Mouse (Mus musculus) intestine, embryonic 15.5 days (tissue): ENCODE measurements around the gene Kcnh2. TPM values are rescaled to one million over a fixed set of nuclear protein-coding genes. Genes with fewer than 3 reads are reported as not detected.

ENCODE experiments used
- ATAC-seq: fragments of 200-750 bp; cut with Nextera tagmentation; 2 replicates; pipeline ENCODE4 v1.8.0; 2017; ENCODE audit warnings: moderate TSS enrichment, moderate library complexity
- H3K27ac ChIP-seq: fragments of 300-500 bp; sonication (generic); 2 replicates; pipeline ENCODE4 v1.5.1; 2015; ENCODE audit warnings: mild to moderate bottlenecking, inconsistent platforms
- H3K27me3 ChIP-seq: fragments of 300-500 bp; sonication (generic); replicated peaks from 2 replicates; pipeline ENCODE4 v1.6.1; 2015; ENCODE audit warnings: inconsistent platforms
- H3K36me3 ChIP-seq: fragments of 300-500 bp; sonication (generic); 2 replicates; pipeline ENCODE4 v1.6.1; 2015; ENCODE audit warnings: inconsistent platforms
- H3K4me1 ChIP-seq: fragments of 300-500 bp; sonication (generic); replicated peaks from 2 replicates; pipeline ENCODE4 v1.6.1; 2015; ENCODE audit warnings: inconsistent platforms
- H3K4me2 ChIP-seq: fragments of 300-500 bp; sonication (generic); replicated peaks from 2 replicates; pipeline ENCODE4 v1.6.1; 2015; ENCODE audit warnings: mild to moderate bottlenecking, inconsistent platforms
- H3K4me3 ChIP-seq: fragments of 300-500 bp; sonication (generic); replicated peaks from 2 replicates; pipeline ENCODE4 v1.5.1; 2015; ENCODE audit warnings: inconsistent platforms
- H3K9ac ChIP-seq: fragments of 300-500 bp; sonication (generic); 2 replicates; pipeline ENCODE4 v1.6.1; 2015; ENCODE audit warnings: inconsistent platforms
- H3K9me3 ChIP-seq: fragments of 300-500 bp; sonication (generic); 2 replicates; pipeline ENCODE4 v1.6.1; 2016; ENCODE audit warnings: inconsistent platforms
- WGBS: fragments of 180-500 bp; shearing (Covaris S2); methylation state at CpG from one replicate; pipeline ENCODE4 v1.1.7; 2015; 5-methylcytosine and 5-hydroxymethylcytosine counted together
- polyA plus RNA-seq: library from polyadenylated mRNA; unstranded; fragments of >200 nt; fragmentation: Nextera tagmentation; extraction: Ambion mirVana; gene quantifications from 2 replicates; pipeline ENCODE4 v1.2.1, GENCODE M21; 2015

The Kcnh2 gene
- polyA plus RNA-seq, 1 experiment from 2014 or later = 6.7 TPM

- Histone ChIP-seq H3K4me1 (peaks cover 34% of the 10 kb centered on the region), H3K9ac (peak overlapping the region; percentile 60), H3K27me3 (0 out of 2 replicates have a peak, but pooled peaks cover 18% of the 10 kb centered on the region), H3K4me2 (peak overlapping the region; percentile 99), H3K9me3 (no peaks in the 10 kb centered on the region), H3K4me3 (peak overlapping the region; percentile 49), H3K36me3 (no peaks in the 10 kb centered on the region), H3K27ac (0 out of 2 replicates have a peak overlapping the region, but pooled peaks have one; percentile 27)
- WGBS = under 1% methylated on average over 73 of the region's 73 CpGs
- ATAC-seq = peak; percentile 34
Observed at GRCm38 (mm10) chr5:24387264-24388241, 36.1 kb upstream of the Kcnh2 start.

GRCm38 (mm10) chr5:24385887-24386550 is 34.6 kb upstream of the Kcnh2 start:
- no peaks in the 10 kb centered on the region for H3K9me3 ChIP-seq
- no peak overlapping the region for H3K4me2 ChIP-seq
- ATAC-seq = no peak
- WGBS = 90% methylated on average over 10 of the region's 10 CpGs
- H3K4me3 ChIP-seq = no peak overlapping the region
- H3K9ac ChIP-seq = no peak overlapping the region
- H3K36me3 ChIP-seq = no peaks in the 10 kb centered on the region
- H3K4me1 ChIP-seq = peaks cover 34% of the 10 kb centered on the region
- no peak overlapping the region for H3K27ac ChIP-seq
- H3K27me3 ChIP-seq = 0 out of 2 replicates have a peak, but pooled peaks cover 18% of the 10 kb centered on the region

GRCm38 (mm10) chr5:24385374-24385773 is 34.0 kb upstream of the Kcnh2 start:
- 0 out of 2 replicates have a peak, but pooled peaks cover 18% of the 10 kb centered on the region for H3K27me3 ChIP-seq
- no peaks in the 10 kb centered on the region for H3K36me3 ChIP-seq
- H3K9ac ChIP-seq = no peak overlapping the region
- no peak overlapping the region for H3K4me2 ChIP-seq
- H3K4me1 ChIP-seq = peaks cover 34% of the 10 kb centered on the region
- H3K27ac ChIP-seq = no peak overlapping the region
- no peak for ATAC-seq
- WGBS = 91% methylated on average over 5 of the region's 5 CpGs
- H3K9me3 ChIP-seq = no peaks in the 10 kb centered on the region
- no peak overlapping the region for H3K4me3 ChIP-seq

- H3K9ac ChIP-seq = no peak overlapping the region
- no peak overlapping the region for H3K4me2 ChIP-seq
- ATAC-seq = no peak
- no peaks in the 10 kb centered on the region for H3K9me3 ChIP-seq
- H3K4me3 ChIP-seq = no peak overlapping the region
- H3K36me3 ChIP-seq = no peaks in the 10 kb centered on the region
- peaks cover 30% of the 10 kb centered on the region for H3K4me1 ChIP-seq
- H3K27me3 ChIP-seq = 0 out of 2 replicates have a peak, but pooled peaks cover 18% of the 10 kb centered on the region
- H3K27ac ChIP-seq = no peak overlapping the region
- 55% methylated on average over 6 of the region's 6 CpGs for WGBS
Observed at GRCm38 (mm10) chr5:24384407-24384806, 33.0 kb upstream of the Kcnh2 start.

GRCm38 (mm10) chr5:24383026-24383859 is 31.8 kb upstream of the Kcnh2 start:
- Histone ChIP-seq H3K27ac (no peak overlapping the region), H3K4me1 (peaks cover 24% of the 10 kb centered on the region), H3K36me3 (no peaks in the 10 kb centered on the region), H3K9ac (peak overlapping the region; percentile 24), H3K4me2 (peak overlapping the region; percentile 81), H3K27me3 (0 out of 2 replicates have a peak, but pooled peaks cover 17% of the 10 kb centered on the region), H3K9me3 (no peaks in the 10 kb centered on the region), H3K4me3 (peak overlapping the region; percentile 33)
- ATAC-seq = peak; percentile 90
- 2% methylated on average over 34 of the region's 34 CpGs for WGBS

GRCm38 (mm10) chr5:24381988-24382387 is 30.6 kb upstream of the Kcnh2 start:
- no peak overlapping the region for H3K27ac ChIP-seq
- H3K27me3 ChIP-seq = 0 out of 2 replicates have a peak, but pooled peaks cover 12% of the 10 kb centered on the region
- H3K4me2 ChIP-seq = no peak overlapping the region
- H3K9ac ChIP-seq = no peak overlapping the region
- H3K36me3 ChIP-seq = no peaks in the 10 kb centered on the region
- no peak for ATAC-seq
- peaks cover 12% of the 10 kb centered on the region for H3K4me1 ChIP-seq
- 65% methylated on average over 2 of the region's 2 CpGs for WGBS
- H3K4me3 ChIP-seq = no peak overlapping the region
- no peaks in the 10 kb centered on the region for H3K9me3 ChIP-seq

- ATAC-seq = no peak
- Histone ChIP-seq H3K4me2 (no peak overlapping the region), H3K36me3 (no peaks in the 10 kb centered on the region), H3K4me1 (peaks cover 9% of the 10 kb centered on the region), H3K9me3 (no peaks in the 10 kb centered on the region), H3K27me3 (0 out of 2 replicates have a peak, but pooled peaks cover 7% of the 10 kb centered on the region), H3K27ac (no peak overlapping the region), H3K9ac (no peak overlapping the region), H3K4me3 (no peak overlapping the region)
- WGBS = 67% methylated on average over 6 of the region's 6 CpGs
Observed at GRCm38 (mm10) chr5:24381486-24381885, 30.1 kb upstream of the Kcnh2 start.

GRCm38 (mm10) chr5:24380499-24380898 is 29.1 kb upstream of the Kcnh2 start:
- Histone ChIP-seq H3K4me2 (no peak overlapping the region), H3K9me3 (no peaks in the 10 kb centered on the region), H3K27ac (no peak overlapping the region), H3K4me1 (peaks cover 9% of the 10 kb centered on the region), H3K4me3 (no peak overlapping the region), H3K9ac (no peak overlapping the region), H3K36me3 (no peaks in the 10 kb centered on the region), H3K27me3 (no peaks in the 10 kb centered on the region)
- no peak for ATAC-seq
- WGBS = 84% methylated on average over 4 of the region's 4 CpGs

GRCm38 (mm10) chr5:24379501-24379900 is 28.1 kb upstream of the Kcnh2 start:
- Histone ChIP-seq H3K4me2 (no peak overlapping the region), H3K9me3 (no peaks in the 10 kb centered on the region), H3K27me3 (no peaks in the 10 kb centered on the region), H3K36me3 (no peaks in the 10 kb centered on the region), H3K4me3 (no peak overlapping the region), H3K27ac (no peak overlapping the region), H3K4me1 (peaks cover 9% of the 10 kb centered on the region), H3K9ac (no peak overlapping the region)
- ATAC-seq = no peak
- WGBS = 56% methylated on average over 4 of the region's 4 CpGs

GRCm38 (mm10) chr5:24378700-24379099 is 27.3 kb upstream of the Kcnh2 start:
- no peak overlapping the region for H3K27ac ChIP-seq

GRCm38 (mm10) chr5:24374666-24375328 is 23.4 kb upstream of the Kcnh2 start:
- no peak overlapping the region for H3K9ac ChIP-seq
- no peaks in the 10 kb centered on the region for H3K9me3 ChIP-seq
- H3K4me2 ChIP-seq = no peak overlapping the region
- H3K4me3 ChIP-seq = no peak overlapping the region
- 73% methylated on average over 7 of the region's 7 CpGs for WGBS
- no peaks in the 10 kb centered on the region for H3K36me3 ChIP-seq
- H3K4me1 ChIP-seq = peaks cover 3% of the 10 kb centered on the region; the same call in 1 of the 2 replicates
- H3K27me3 ChIP-seq = no peaks in the 10 kb centered on the region
- ATAC-seq = no peak
- no peak overlapping the region for H3K27ac ChIP-seq

More at GRCm38 (mm10) chr5:24378700-24379099, 27.3 kb upstream of the Kcnh2 start:
- no peaks in the 10 kb centered on the region for H3K27me3 ChIP-seq
- no peak overlapping the region for H3K9ac ChIP-seq
- no peaks in the 10 kb centered on the region for H3K9me3 ChIP-seq
- peaks cover 7% of the 10 kb centered on the region for H3K4me1 ChIP-seq
- no peak overlapping the region for H3K4me3 ChIP-seq
- ATAC-seq = no peak
- H3K36me3 ChIP-seq = no peaks in the 10 kb centered on the region
- WGBS = 78% methylated on average over 2 of the region's 2 CpGs
- H3K4me2 ChIP-seq = no peak overlapping the region
